Mouse (Mus musculus): ENCODE results near the gene Txn2. TPM values are rescaled to one million over a fixed set of nuclear protein-coding genes. Genes with fewer than 3 reads are reported as not detected.

Gene Txn2
- polyA plus RNA-seq, 2 experiments = 121 to 199 TPM

DNA sequence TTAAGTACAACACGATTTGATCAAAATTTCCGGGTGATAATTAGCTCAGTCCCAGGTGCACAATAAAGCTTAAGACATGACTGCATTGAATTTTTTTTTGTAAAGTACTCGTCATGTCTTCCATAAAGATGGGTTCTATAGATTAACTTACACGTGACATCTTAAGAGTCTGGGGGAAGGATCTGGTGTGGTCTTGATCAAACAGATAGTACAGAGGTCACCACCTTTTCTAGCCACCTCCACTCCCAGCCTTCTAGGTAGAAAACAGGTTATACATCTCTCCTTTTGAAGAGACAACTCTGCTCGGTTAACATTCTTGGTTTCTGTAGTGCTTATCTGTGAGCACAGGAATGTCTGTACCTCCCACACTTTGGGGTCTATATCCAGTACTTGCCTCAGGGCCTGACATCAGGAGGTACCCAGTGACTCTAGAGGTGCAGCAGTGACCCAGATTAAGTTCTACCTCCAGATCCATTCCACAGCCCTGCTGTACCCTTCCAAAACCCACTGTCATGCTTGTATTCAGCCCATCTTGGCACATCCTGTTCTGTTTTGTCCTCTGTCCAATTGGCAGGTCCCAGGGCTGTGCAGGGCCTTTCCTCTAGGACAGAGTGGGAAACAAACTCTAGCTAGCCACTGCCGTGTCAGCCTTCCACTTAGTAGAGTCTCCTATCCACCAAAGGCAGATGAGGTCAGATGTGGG, 2.3 kb upstream of the Txn2 start:
- peaks cover 10% of the 10 kb centered on the region for H3K36me3 ChIP-seq (replicated peaks; ENCODE audit: control insufficient read depth, insufficient read depth, low read depth)
- peaks cover 35 to 50% of the 10 kb centered on the region in 2 experiments for H3K4me1 ChIP-seq (replicated peaks; ENCODE audit: control insufficient read depth in 2 of 2, insufficient read depth in 2 of 2, low read length in 1 of 2)
- DNase-seq (ENCODE audit: low read depth in 3 of 3, low spot score in 3 of 3) (peak in 1 of 3 experiments; percentile 39), ATAC-seq (ENCODE audit: insufficient read depth) (peak; percentile 30)
- H3K27me3 ChIP-seq (ENCODE audit: control insufficient read depth, insufficient read depth, low read length) = no peaks in the 10 kb centered on the region
- peak overlapping the region; percentile 91 for H3K27ac ChIP-seq
- no peaks in the 10 kb centered on the region for H3K9me3 ChIP-seq (ENCODE audit: control insufficient read depth, low read length)
- 32% methylated on average over 6 of the region's 6 CpGs for WGBS (ENCODE audit: insufficient replicate concordance)
- H3K9ac ChIP-seq (replicated peaks) = peak overlapping the region; percentile 72
- H3K4me2 ChIP-seq (ENCODE audit: low read depth) = peak overlapping the region; percentile 86
- TF ChIP-seq CTCF (IDR thresholded peaks at IDR 0.05; ENCODE audit: low read depth) = no peak
- TF ChIP-seq EP300 (IDR thresholded peaks at IDR 0.05; ENCODE audit: low read depth) = 0 out of 2 replicates have a peak, but pooled peaks have one; percentile 25
- H3K4me3 ChIP-seq (ENCODE audit: insufficient read depth in 1 of 2, low read depth in 2 of 2, low read length in 2 of 2) = peak overlapping the region; percentile 2 to 16

DNA sequence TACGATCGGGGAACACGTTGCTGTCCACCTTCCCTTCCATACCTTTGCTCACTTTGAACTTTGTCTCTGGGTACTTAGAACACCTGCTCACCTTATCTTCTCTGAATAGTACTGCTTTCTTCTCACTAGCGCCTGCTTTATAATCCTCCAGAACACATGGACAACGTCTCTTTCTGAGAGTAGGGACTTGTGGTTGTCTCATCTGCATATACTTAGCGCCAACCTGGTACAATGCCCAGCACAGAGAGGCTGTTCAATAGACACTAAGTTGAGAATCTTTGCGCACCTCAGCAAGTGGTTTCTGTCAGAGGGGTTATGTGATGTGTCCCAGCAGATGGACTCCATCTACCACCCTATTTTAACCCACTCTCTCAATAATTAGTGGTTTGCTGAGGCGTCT, 998 bp upstream of the Txn2 start:
- WGBS (ENCODE audit: insufficient replicate concordance) = 37% methylated on average over 8 of the region's 8 CpGs
- DNase-seq (ENCODE audit: low read depth in 3 of 3, low spot score in 3 of 3) (no peak), ATAC-seq (ENCODE audit: insufficient read depth) (no peak)
- Histone ChIP-seq H3K4me2 (ENCODE audit: low read depth) (peak overlapping the region; percentile 86), H3K27me3 (ENCODE audit: control insufficient read depth, insufficient read depth, low read length) (no peaks in the 10 kb centered on the region), H3K4me3 (ENCODE audit: insufficient read depth in 1 of 2, low read depth in 2 of 2, low read length in 2 of 2) (peak overlapping the region; percentile 71 to 75), H3K36me3 (replicated peaks; ENCODE audit: control insufficient read depth, insufficient read depth, low read depth) (peaks cover 18% of the 10 kb centered on the region), H3K9ac (replicated peaks) (peak overlapping the region; percentile 72), H3K27ac (peak overlapping the region; percentile 91), H3K9me3 (ENCODE audit: control insufficient read depth, low read length) (no peaks in the 10 kb centered on the region), H3K4me1 (replicated peaks; ENCODE audit: control insufficient read depth in 2 of 2, insufficient read depth in 2 of 2, low read length in 1 of 2) (peaks cover 35 to 50% of the 10 kb centered on the region in 2 experiments)
- TF ChIP-seq EP300 (IDR thresholded peaks at IDR 0.05; ENCODE audit: low read depth) (no peak), CTCF (IDR thresholded peaks at IDR 0.05; ENCODE audit: low read depth) (no peak)

- H3K27ac ChIP-seq = peak overlapping the region; percentile 38
- peak overlapping the region; percentile 71 to 75 for H3K4me3 ChIP-seq (ENCODE audit: insufficient read depth in 1 of 2, low read depth in 2 of 2, low read length in 2 of 2)
- peak overlapping the region; percentile 86 for H3K4me2 ChIP-seq (ENCODE audit: low read depth)
- TF ChIP-seq CTCF (IDR thresholded peaks at IDR 0.05; ENCODE audit: low read depth) (no peak), EP300 (IDR thresholded peaks at IDR 0.05; ENCODE audit: low read depth) (no peak)
- peak overlapping the region; percentile 77 for H3K9ac ChIP-seq (replicated peaks)
- no peaks in the 10 kb centered on the region for H3K9me3 ChIP-seq (ENCODE audit: control insufficient read depth, low read length)
- peaks cover 34% of the 10 kb centered on the region for H3K36me3 ChIP-seq (replicated peaks; ENCODE audit: control insufficient read depth, insufficient read depth, low read depth)
- ATAC-seq (ENCODE audit: insufficient read depth) (no peak), DNase-seq (ENCODE audit: low read depth in 3 of 3, low spot score in 3 of 3) (no peak)
- no peaks in the 10 kb centered on the region for H3K27me3 ChIP-seq (ENCODE audit: control insufficient read depth, insufficient read depth, low read length)
- peaks cover 35 to 46% of the 10 kb centered on the region in 2 experiments for H3K4me1 ChIP-seq (replicated peaks; ENCODE audit: control insufficient read depth in 2 of 2, insufficient read depth in 2 of 2, low read length in 1 of 2)
- WGBS (ENCODE audit: insufficient replicate concordance) = 12% methylated on average over 4 of the region's 4 CpGs
Observed at GRCm38 (mm10) chr15:77928091-77928490, 715 bp downstream of the Txn2 start.

GRCm38 (mm10) chr15:77926921-77927320, 1.9 kb downstream of the Txn2 start:
- Histone ChIP-seq H3K4me3 (ENCODE audit: insufficient read depth in 1 of 2, low read depth in 2 of 2, low read length in 2 of 2) (peak overlapping the region; percentile 14 to 75; a peak in 2 of 4 replicates), H3K9me3 (ENCODE audit: control insufficient read depth, low read length) (no peaks in the 10 kb centered on the region), H3K27me3 (ENCODE audit: control insufficient read depth, insufficient read depth, low read length) (no peaks in the 10 kb centered on the region), H3K4me1 (replicated peaks; ENCODE audit: control insufficient read depth in 2 of 2, insufficient read depth in 2 of 2, low read length in 1 of 2) (peaks cover 30 to 40% of the 10 kb centered on the region in 2 experiments), H3K27ac (peak overlapping the region; percentile 30; the same call in 1 of the 2 replicates), H3K4me2 (ENCODE audit: low read depth) (peak overlapping the region; percentile 86), H3K9ac (replicated peaks) (no peak overlapping the region), H3K36me3 (replicated peaks; ENCODE audit: control insufficient read depth, insufficient read depth, low read depth) (peaks cover 40% of the 10 kb centered on the region)
- no peak for TF ChIP-seq EP300 (IDR thresholded peaks at IDR 0.05; ENCODE audit: low read depth)
- TF ChIP-seq CTCF (IDR thresholded peaks at IDR 0.05; ENCODE audit: low read depth) = no peak
- ATAC-seq (ENCODE audit: insufficient read depth) (no peak), DNase-seq (ENCODE audit: low read depth in 3 of 3, low spot score in 3 of 3) (no peak)
- WGBS (ENCODE audit: insufficient replicate concordance) = 71% methylated on average over 5 of the region's 5 CpGs

DNA sequence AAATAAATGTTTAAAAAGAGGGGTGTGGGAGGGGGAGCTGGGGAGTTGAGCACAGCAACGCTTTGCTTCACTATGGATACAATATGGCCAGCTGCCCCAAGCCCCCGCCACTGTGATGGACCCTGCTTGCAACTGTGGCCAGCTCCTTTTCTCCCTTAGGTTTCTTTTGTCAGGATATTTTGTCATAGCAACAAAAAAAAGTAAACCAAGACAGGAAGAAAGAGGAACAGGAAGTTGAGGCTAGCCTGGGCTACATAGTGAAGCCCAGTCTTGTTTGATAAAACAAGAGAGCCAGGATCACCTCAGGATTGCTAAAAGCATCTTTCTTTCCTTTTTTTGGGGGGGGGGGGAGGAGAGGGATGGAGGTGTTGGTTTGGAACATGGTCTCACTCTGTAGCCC, 3.6 kb downstream of the Txn2 start:
- H3K27ac ChIP-seq = no peak overlapping the region
- ATAC-seq (ENCODE audit: insufficient read depth) (no peak), DNase-seq (ENCODE audit: low read depth in 3 of 3, low spot score in 3 of 3) (no peak)
- H3K27me3 ChIP-seq (ENCODE audit: control insufficient read depth, insufficient read depth, low read length) = no peaks in the 10 kb centered on the region
- peaks cover 16 to 25% of the 10 kb centered on the region in 2 experiments for H3K4me1 ChIP-seq (replicated peaks; ENCODE audit: control insufficient read depth in 2 of 2, insufficient read depth in 2 of 2, low read length in 1 of 2)
- H3K4me3 ChIP-seq (ENCODE audit: insufficient read depth in 1 of 2, low read depth in 2 of 2, low read length in 2 of 2) = no peak overlapping the region
- no peak overlapping the region for H3K4me2 ChIP-seq (ENCODE audit: low read depth)
- peaks cover 52% of the 10 kb centered on the region for H3K36me3 ChIP-seq (replicated peaks; ENCODE audit: control insufficient read depth, insufficient read depth, low read depth)
- no peak overlapping the region for H3K9ac ChIP-seq (replicated peaks)
- 88% methylated on average over 2 of the region's 2 CpGs for WGBS (ENCODE audit: insufficient replicate concordance)
- TF ChIP-seq EP300 (IDR thresholded peaks at IDR 0.05; ENCODE audit: low read depth) = no peak
- TF ChIP-seq CTCF (IDR thresholded peaks at IDR 0.05; ENCODE audit: low read depth) = no peak
- no peaks in the 10 kb centered on the region for H3K9me3 ChIP-seq (ENCODE audit: control insufficient read depth, low read length)

Measured in liver, embryonic 14.5 days (tissue).